Mouse (Mus musculus): ENCODE measurements around the gene Car5b.

DNA sequence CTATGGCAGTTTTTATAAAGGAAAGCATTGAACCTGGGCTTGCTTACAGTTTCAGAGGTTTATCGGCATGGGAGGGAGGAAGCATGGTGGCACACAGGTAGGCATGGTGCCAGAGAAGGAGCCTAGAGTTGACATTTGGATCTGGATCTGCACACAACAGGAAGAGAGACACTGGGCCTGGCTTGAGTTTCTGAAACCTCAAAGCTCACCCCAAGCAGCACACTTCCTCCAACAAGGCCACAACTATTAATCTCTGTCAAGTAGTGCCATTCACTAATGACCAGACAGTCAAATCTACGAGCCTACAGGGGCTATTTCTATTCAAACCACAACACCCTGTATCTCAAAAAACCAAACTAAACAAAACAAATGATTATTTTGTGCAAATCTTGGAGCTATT lies 18.9 kb upstream of the Car5b start:
- TF ChIP-seq MAFK (IDR thresholded peaks at IDR 0.05; ENCODE audit: insufficient read depth, low read depth, low read length): no peak
- TF ChIP-seq ZNF384 (IDR thresholded peaks at IDR 0.05; ENCODE audit: low read depth, low read length): no peak

Data from ES-E14 (cell line).